Mouse (Mus musculus): ENCODE data around the gene Smco4. TPM values are rescaled to one million over a fixed set of nuclear protein-coding genes. Genes with fewer than 3 reads are reported as not detected.

Smco4 gene
- polyA plus RNA-seq, 1 experiment = 1.6 TPM

DNA sequence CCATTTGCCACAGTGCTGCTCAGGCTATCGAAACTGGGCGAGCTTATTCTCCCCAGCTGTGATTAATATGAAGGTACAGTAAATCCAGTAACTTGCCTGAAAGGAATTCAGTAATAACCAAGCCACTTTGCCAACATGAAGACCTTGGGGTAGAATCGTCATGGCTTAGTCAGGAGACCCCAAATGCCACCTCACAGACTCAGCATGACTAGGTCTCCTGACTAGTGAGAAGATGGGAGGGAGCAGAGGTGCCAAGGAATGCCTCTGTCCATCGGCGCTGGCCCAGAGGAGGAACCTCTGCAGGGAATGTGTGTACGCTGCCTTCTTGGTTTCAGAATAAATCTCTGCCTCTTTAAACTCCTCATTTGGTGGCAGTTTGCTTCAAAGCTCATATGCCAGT, 30.4 kb downstream of the Smco4 start:
- TF ChIP-seq POLR2A (IDR thresholded peaks at IDR 0.05; ENCODE audit: borderline replicate concordance, low read depth, low read length) (no peak), CTCF (IDR thresholded peaks at IDR 0.05; ENCODE audit: low read depth, low read length) (no peak)
- H3K4me3 ChIP-seq (ENCODE audit: insufficient read depth, low read length) = no peak overlapping the region
- no peaks in the 10 kb centered on the region for H3K4me1 ChIP-seq (ENCODE audit: control insufficient read depth, insufficient read depth, low read length)
- no peak overlapping the region for H3K27ac ChIP-seq (ENCODE audit: insufficient read depth, low read depth, low read length)

GRCm38 (mm10) chr9:15525246-15525645, 32.0 kb downstream of the Smco4 start:
- peaks cover 11% of the 10 kb centered on the region for H3K4me1 ChIP-seq (ENCODE audit: control insufficient read depth, insufficient read depth, low read length)
- no peak overlapping the region for H3K27ac ChIP-seq (ENCODE audit: insufficient read depth, low read depth, low read length)
- H3K4me3 ChIP-seq (ENCODE audit: insufficient read depth, low read length) = no peak overlapping the region
- TF ChIP-seq POLR2A (IDR thresholded peaks at IDR 0.05; ENCODE audit: borderline replicate concordance, low read depth, low read length) (no peak), CTCF (IDR thresholded peaks at IDR 0.05; ENCODE audit: low read depth, low read length) (no peak)

GRCm38 (mm10) chr9:15526539-15526938, 33.3 kb downstream of the Smco4 start:
- Histone ChIP-seq H3K27ac (ENCODE audit: insufficient read depth, low read depth, low read length) (no peak overlapping the region), H3K4me3 (ENCODE audit: insufficient read depth, low read length) (no peak overlapping the region), H3K4me1 (ENCODE audit: control insufficient read depth, insufficient read depth, low read length) (peaks cover 11% of the 10 kb centered on the region)
- TF ChIP-seq CTCF (IDR thresholded peaks at IDR 0.05; ENCODE audit: low read depth, low read length) (no peak), POLR2A (IDR thresholded peaks at IDR 0.05; ENCODE audit: borderline replicate concordance, low read depth, low read length) (no peak)

DNA sequence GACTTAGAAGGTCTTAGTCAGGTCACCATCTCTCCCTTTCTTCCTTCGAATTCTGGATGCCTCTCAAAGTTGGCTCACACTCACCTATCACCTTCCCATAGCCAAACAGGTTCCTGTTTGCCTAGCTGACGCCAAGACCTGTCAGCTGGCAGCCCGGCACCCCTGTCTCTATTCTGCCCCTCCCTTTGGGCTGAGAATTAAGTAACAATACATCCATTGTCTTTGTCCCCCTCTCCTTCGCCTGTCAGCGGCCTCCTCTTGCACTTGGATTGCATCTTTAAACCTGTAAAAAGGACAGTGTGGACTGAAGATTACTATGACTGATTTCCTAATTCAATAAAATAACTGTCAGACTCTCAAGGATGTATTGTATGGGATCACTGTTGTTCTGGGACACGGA, 34.6 kb downstream of the Smco4 start:
- TF ChIP-seq POLR2A (IDR thresholded peaks at IDR 0.05; ENCODE audit: borderline replicate concordance, low read depth, low read length) (no peak), CTCF (IDR thresholded peaks at IDR 0.05; ENCODE audit: low read depth, low read length) (no peak)
- H3K4me3 ChIP-seq (ENCODE audit: insufficient read depth, low read length) = no peak overlapping the region
- H3K4me1 ChIP-seq (ENCODE audit: control insufficient read depth, insufficient read depth, low read length) = peaks cover 11% of the 10 kb centered on the region
- no peak overlapping the region for H3K27ac ChIP-seq (ENCODE audit: insufficient read depth, low read depth, low read length)

- TF ChIP-seq POLR2A (IDR thresholded peaks at IDR 0.05; ENCODE audit: borderline replicate concordance, low read depth, low read length) = no peak
- TF ChIP-seq CTCF (IDR thresholded peaks at IDR 0.05; ENCODE audit: low read depth, low read length) = no peak
- H3K4me1 ChIP-seq (ENCODE audit: control insufficient read depth, insufficient read depth, low read length) = peaks cover 11% of the 10 kb centered on the region
- H3K4me3 ChIP-seq (ENCODE audit: insufficient read depth, low read length) = no peak overlapping the region
- H3K27ac ChIP-seq (ENCODE audit: insufficient read depth, low read depth, low read length) = no peak overlapping the region
Measured at GRCm38 (mm10) chr9:15528368-15528767, 35.1 kb downstream of the Smco4 start.

DNA sequence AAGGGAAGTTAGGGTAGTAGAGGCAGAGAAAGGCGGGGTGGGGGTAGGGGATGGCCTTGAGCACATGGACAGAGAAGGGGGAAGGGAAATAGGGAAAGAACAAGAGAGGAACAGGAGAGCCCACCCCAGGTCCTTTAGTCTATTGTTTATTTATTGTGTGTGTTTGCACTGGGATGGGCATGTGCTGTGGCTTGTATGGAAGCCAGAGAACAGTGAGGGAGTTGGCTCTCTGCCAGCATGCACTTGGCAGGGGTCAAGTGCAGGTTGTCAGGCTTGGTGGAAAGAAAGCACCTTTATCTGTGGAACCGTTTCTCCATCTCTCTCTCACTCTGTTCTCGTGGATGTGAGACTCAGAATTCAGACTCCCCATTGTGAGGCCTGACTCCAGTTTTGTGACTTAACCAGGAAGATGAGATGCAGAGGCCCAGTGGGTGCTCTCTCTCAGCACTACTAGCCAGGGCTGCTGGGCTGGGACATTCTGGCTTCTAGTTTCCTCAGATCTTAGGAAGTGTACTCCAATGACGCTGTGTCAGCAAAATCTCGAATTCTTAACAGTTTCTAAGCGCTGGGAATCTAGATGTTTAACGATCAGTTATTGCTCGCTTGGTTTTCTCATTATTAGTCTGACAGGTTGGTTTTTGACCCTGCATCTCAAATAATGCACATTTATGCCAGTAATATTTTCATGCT, 36.2 kb downstream of the Smco4 start:
- Histone ChIP-seq H3K27ac (ENCODE audit: insufficient read depth, low read depth, low read length) (no peak overlapping the region), H3K4me1 (ENCODE audit: control insufficient read depth, insufficient read depth, low read length) (peaks cover 19% of the 10 kb centered on the region), H3K4me3 (ENCODE audit: insufficient read depth, low read length) (no peak overlapping the region)
- TF ChIP-seq POLR2A (IDR thresholded peaks at IDR 0.05; ENCODE audit: borderline replicate concordance, low read depth, low read length) = no peak
- no peak for TF ChIP-seq CTCF (IDR thresholded peaks at IDR 0.05; ENCODE audit: low read depth, low read length)

GRCm38 (mm10) chr9:15529965-15530320, 36.7 kb downstream of the Smco4 start:
- TF ChIP-seq POLR2A (IDR thresholded peaks at IDR 0.05; ENCODE audit: borderline replicate concordance, low read depth, low read length) (no peak), CTCF (IDR thresholded peaks at IDR 0.05; ENCODE audit: low read depth, low read length) (no peak)
- Histone ChIP-seq H3K27ac (ENCODE audit: insufficient read depth, low read depth, low read length) (no peak overlapping the region), H3K4me3 (ENCODE audit: insufficient read depth, low read length) (no peak overlapping the region), H3K4me1 (ENCODE audit: control insufficient read depth, insufficient read depth, low read length) (peaks cover 19% of the 10 kb centered on the region)

DNA sequence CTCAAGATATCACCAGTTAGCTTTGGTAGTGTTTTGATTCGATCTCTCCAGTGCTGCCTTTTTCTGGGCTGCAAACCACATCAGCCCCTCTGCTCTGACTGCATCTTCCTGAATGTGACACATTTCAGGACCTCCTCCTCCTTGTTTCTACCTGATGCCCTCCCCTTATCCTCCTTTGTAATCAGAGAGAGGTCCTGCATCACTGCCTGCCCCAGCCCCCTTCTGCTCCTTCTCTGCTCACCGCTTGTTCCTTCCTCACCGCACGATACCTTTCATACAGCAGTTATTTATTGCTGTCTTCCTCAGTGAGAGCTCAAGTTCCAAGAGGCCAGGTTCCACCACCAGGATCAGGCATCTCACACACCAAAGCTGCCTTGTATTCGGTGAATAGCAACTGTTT, 38.0 kb downstream of the Smco4 start:
- Histone ChIP-seq H3K27ac (ENCODE audit: insufficient read depth, low read depth, low read length) (no peak overlapping the region), H3K4me3 (ENCODE audit: insufficient read depth, low read length) (no peak overlapping the region), H3K4me1 (ENCODE audit: control insufficient read depth, insufficient read depth, low read length) (peaks cover 19% of the 10 kb centered on the region)
- TF ChIP-seq POLR2A (IDR thresholded peaks at IDR 0.05; ENCODE audit: borderline replicate concordance, low read depth, low read length) = no peak
- TF ChIP-seq CTCF (IDR thresholded peaks at IDR 0.05; ENCODE audit: low read depth, low read length) = no peak

GRCm38 (mm10) chr9:15533336-15534070, 40.3 kb downstream of the Smco4 start:
- no peak overlapping the region for H3K27ac ChIP-seq (ENCODE audit: insufficient read depth, low read depth, low read length)

DNA sequence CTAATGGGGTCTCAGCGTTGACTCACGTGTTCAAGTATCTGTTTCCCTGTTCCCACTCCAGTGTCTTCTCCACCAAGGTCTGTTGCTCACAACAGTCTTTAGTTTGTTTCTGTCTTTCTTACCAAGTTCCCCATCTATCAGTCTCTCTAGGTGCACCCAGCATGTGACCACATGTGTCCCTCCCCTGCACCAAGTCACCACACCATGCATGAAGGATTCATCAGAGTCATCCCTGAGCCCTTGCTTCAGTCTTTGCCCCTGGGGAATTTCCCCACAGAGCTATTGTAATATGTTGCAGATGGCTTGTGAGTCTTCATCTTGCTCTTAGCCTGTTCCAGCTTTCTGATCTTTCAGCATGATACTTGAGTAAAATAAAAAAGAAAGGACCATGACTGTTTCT, 40.9 kb downstream of the Smco4 start:
- no peak overlapping the region for H3K27ac ChIP-seq (ENCODE audit: insufficient read depth, low read depth, low read length)
- H3K4me1 ChIP-seq (ENCODE audit: control insufficient read depth, insufficient read depth, low read length) = peaks cover 16% of the 10 kb centered on the region
- H3K4me3 ChIP-seq (ENCODE audit: insufficient read depth, low read length) = no peak overlapping the region
- no peak for TF ChIP-seq CTCF (IDR thresholded peaks at IDR 0.05; ENCODE audit: low read depth, low read length)
- TF ChIP-seq POLR2A (IDR thresholded peaks at IDR 0.05; ENCODE audit: borderline replicate concordance, low read depth, low read length) = no peak

More at GRCm38 (mm10) chr9:15533336-15534070, 40.3 kb downstream of the Smco4 start:
- peaks cover 19% of the 10 kb centered on the region for H3K4me1 ChIP-seq (ENCODE audit: control insufficient read depth, insufficient read depth, low read length)
- no peak for TF ChIP-seq POLR2A (IDR thresholded peaks at IDR 0.05; ENCODE audit: borderline replicate concordance, low read depth, low read length)
- no peak for TF ChIP-seq CTCF (IDR thresholded peaks at IDR 0.05; ENCODE audit: low read depth, low read length)
- H3K4me3 ChIP-seq (ENCODE audit: insufficient read depth, low read length) = no peak overlapping the region
